Comparison of ENCODE assay signal across 9 mouse cellular contexts in genomic region chr1:51267125-51267524, GRCm38 (mm10). TPM values are rescaled to one million over a fixed set of nuclear protein-coding genes. Genes with fewer than 3 reads are reported as not detected.
DNase-seq lines count a peak whose midpoint lies in the region; ATAC-seq lines count a peak whose summit lies in the region.
"Had no signal": no experiment of that assay in that cellular context is flagged by ENCODE, and none has a peak within 500 bp of the region (broad histone marks: within the 10 kb centered on the region; RNA-seq: fewer than 3 reads in every experiment).

No protein-coding gene starts in this region.

- 57% methylated on average over 5 of the region's 5 CpGs for WGBS in liver, embryonic 13.5 days (ENCODE audit: insufficient replicate concordance)
- 51% methylated on average over 5 of the region's 5 CpGs for WGBS in liver, embryonic 12.5 days (ENCODE audit: insufficient replicate concordance)
- 9% methylated on average over 5 of the region's 5 CpGs for WGBS in heart, embryonic 13.5 days
- 36% methylated on average over 5 of the region's 5 CpGs for WGBS in limb, embryonic 13.5 days

- no peak overlapping the region for H3K9ac ChIP-seq in liver, embryonic 13.5 days
- no peak overlapping the region for H3K9ac ChIP-seq in liver, embryonic 12.5 days
- H3K9ac ChIP-seq in heart, embryonic 13.5 days, result peak overlapping the region; percentile 24
- no peak overlapping the region for H3K9ac ChIP-seq in limb, embryonic 13.5 days
- H3K9ac ChIP-seq: stomach, embryonic 15.5 days had no signal

- no peak overlapping the region for H3K4me3 ChIP-seq in liver, embryonic 13.5 days (replicated peaks)
- no peak overlapping the region for H3K4me3 ChIP-seq in liver, embryonic 12.5 days
- H3K4me3 ChIP-seq in heart, embryonic 13.5 days, result peak overlapping the region; percentile 33
- H3K4me3 ChIP-seq in limb, embryonic 13.5 days, result no peak overlapping the region
- H3K4me3 ChIP-seq: stomach, embryonic 15.5 days had no signal

- no peaks in the 10 kb centered on the region for H3K4me1 ChIP-seq in liver, embryonic 13.5 days (replicated peaks)
- no peaks in the 10 kb centered on the region for H3K4me1 ChIP-seq in liver, embryonic 12.5 days
- peaks cover 83% of the 10 kb centered on the region for H3K4me1 ChIP-seq in heart, embryonic 13.5 days
- H3K4me1 ChIP-seq in limb, embryonic 13.5 days, result peaks cover 23% of the 10 kb centered on the region

- no peaks in the 10 kb centered on the region for H3K27me3 ChIP-seq in liver, embryonic 13.5 days
- no peaks in the 10 kb centered on the region for H3K27me3 ChIP-seq in liver, embryonic 12.5 days (replicated peaks)
- no peaks in the 10 kb centered on the region for H3K27me3 ChIP-seq in heart, embryonic 13.5 days (replicated peaks)
- no peaks in the 10 kb centered on the region for H3K27me3 ChIP-seq in limb, embryonic 13.5 days
- H3K27me3 ChIP-seq: stomach, embryonic 15.5 days had no signal

- H3K9me3 ChIP-seq in liver, embryonic 13.5 days (replicated peaks), result no peaks in the 10 kb centered on the region
- no peaks in the 10 kb centered on the region for H3K9me3 ChIP-seq in liver, embryonic 12.5 days (replicated peaks)
- H3K9me3 ChIP-seq in heart, embryonic 13.5 days, result no peaks in the 10 kb centered on the region
- no peaks in the 10 kb centered on the region for H3K9me3 ChIP-seq in limb, embryonic 13.5 days
- H3K9me3 ChIP-seq: stomach, embryonic 15.5 days had no signal

- ATAC-seq in liver, embryonic 13.5 days (ENCODE audit: low read depth), result no peak
- no peak for ATAC-seq in liver, embryonic 12.5 days
- no peak for ATAC-seq in heart, embryonic 13.5 days (ENCODE audit: extremely low read depth, insufficient number of reproducible peaks, low FRiP score, low TSS enrichment)
- ATAC-seq in limb, embryonic 13.5 days (ENCODE audit: low FRiP score, low read depth), result peak; percentile 74

- H3K27ac ChIP-seq in liver, embryonic 13.5 days, result peak overlapping the region; percentile 53; the same call in 1 of the 2 replicates
- no peak overlapping the region for H3K27ac ChIP-seq in liver, embryonic 12.5 days
- peak overlapping the region; percentile 93 for H3K27ac ChIP-seq in heart, embryonic 13.5 days (replicated peaks)
- H3K27ac ChIP-seq in limb, embryonic 13.5 days, result 0 out of 2 replicates have a peak overlapping the region, but pooled peaks have one; percentile 10

- no peak overlapping the region for H3K4me2 ChIP-seq in liver, embryonic 13.5 days
- no peak overlapping the region for H3K4me2 ChIP-seq in liver, embryonic 12.5 days
- H3K4me2 ChIP-seq in heart, embryonic 13.5 days, result peak overlapping the region; percentile 60
- H3K4me2 ChIP-seq in limb, embryonic 13.5 days (replicated peaks), result peak overlapping the region; percentile 30
- H3K4me2 ChIP-seq: stomach, embryonic 15.5 days had no signal

- DNase-seq in adrenal gland, postnatal 10 days, result peak; percentile 51
- DNase-seq in adrenal gland, postnatal 4 days (ENCODE audit: low spot score in 2 of 2), result no peak
- no peak for DNase-seq in liver, embryonic 13.5 days
- no peak for DNase-seq in urinary bladder, postnatal 36 days (ENCODE audit: low spot score in 2 of 2)
- DNase-seq in adrenal gland, postnatal 25 days, result no peak

- H3K36me3 ChIP-seq in liver, embryonic 13.5 days, result no peaks in the 10 kb centered on the region
- H3K36me3 ChIP-seq in liver, embryonic 12.5 days, result no peaks in the 10 kb centered on the region
- no peaks in the 10 kb centered on the region for H3K36me3 ChIP-seq in heart, embryonic 13.5 days
- H3K36me3 ChIP-seq in limb, embryonic 13.5 days, result no peaks in the 10 kb centered on the region
- H3K36me3 ChIP-seq: stomach, embryonic 15.5 days had no signal

RNA-seq across cellular contexts. Expression of gene Cavin2, which starts 21.8 kb away (rescaled TPM):
- total RNA-seq in adrenal gland, postnatal 10 days (2021), result 100 to 1,000 TPM; 134 TPM
- total RNA-seq in adrenal gland, postnatal 4 days (2021), result 10 to 100 TPM; 50.8 to 56.3 TPM
- polyA plus RNA-seq in liver, embryonic 13.5 days (2015; fragmentation: Nextera tagmentation; extraction: Ambion mirVana), result 23.5 and 29.9 TPM in 2 replicates
- 28.1 and 30.9 TPM in 2 replicates for polyA plus RNA-seq in liver, embryonic 12.5 days (2016; fragmentation: Nextera tagmentation; extraction: Ambion mirVana)
- polyA plus RNA-seq in heart, embryonic 13.5 days (2015; fragmentation: Nextera tagmentation; extraction: Ambion mirVana), result 138 and 153 TPM in 2 replicates
- polyA plus RNA-seq in limb, embryonic 13.5 days (2015; fragmentation: Nextera tagmentation; extraction: Ambion mirVana), result 26.8 TPM in 2 replicates
- 33.7 and 34.5 TPM in 2 replicates for total RNA-seq in adrenal gland, postnatal 25 days (2021)

Comparison
In these comparisons a context has a peak if more than half of its experiments do, and no peak if none do; other contexts are left out.
1. H3K4me2 ChIP-seq: peak in heart, embryonic 13.5 days (single experiment) and limb, embryonic 13.5 days (single experiment); none in liver, embryonic 13.5 days (single experiment) and liver, embryonic 12.5 days (single experiment).